Mouse (Mus musculus) adrenal gland, postnatal 25 days (tissue): ENCODE results near the gene Map6. TPM values are rescaled to one million over a fixed set of nuclear protein-coding genes. Genes with fewer than 3 reads are reported as not detected.
A peak's percentile ranks its signal among the peaks of the same experiment; 100 is the strongest.
"Not testable (repeated sequence)": the region's sequence is repeated elsewhere in the genome, so short reads cannot be mapped to it uniquely, and the experiment has no call there.

ENCODE experiments used
- DNase-seq: peaks from one replicate; pipeline ENCODE4 v3.0.0; 2021; ENCODE audit warnings: mixed read lengths
- total RNA-seq: library from RNA; stranded (reverse); gene quantifications from 2 replicates; pipeline ENCODE4 v1.2.3, GENCODE M21; 2021

The Map6 gene
- total RNA-seq, 1 experiment from 2014 or later = 8.8 TPM

DNA sequence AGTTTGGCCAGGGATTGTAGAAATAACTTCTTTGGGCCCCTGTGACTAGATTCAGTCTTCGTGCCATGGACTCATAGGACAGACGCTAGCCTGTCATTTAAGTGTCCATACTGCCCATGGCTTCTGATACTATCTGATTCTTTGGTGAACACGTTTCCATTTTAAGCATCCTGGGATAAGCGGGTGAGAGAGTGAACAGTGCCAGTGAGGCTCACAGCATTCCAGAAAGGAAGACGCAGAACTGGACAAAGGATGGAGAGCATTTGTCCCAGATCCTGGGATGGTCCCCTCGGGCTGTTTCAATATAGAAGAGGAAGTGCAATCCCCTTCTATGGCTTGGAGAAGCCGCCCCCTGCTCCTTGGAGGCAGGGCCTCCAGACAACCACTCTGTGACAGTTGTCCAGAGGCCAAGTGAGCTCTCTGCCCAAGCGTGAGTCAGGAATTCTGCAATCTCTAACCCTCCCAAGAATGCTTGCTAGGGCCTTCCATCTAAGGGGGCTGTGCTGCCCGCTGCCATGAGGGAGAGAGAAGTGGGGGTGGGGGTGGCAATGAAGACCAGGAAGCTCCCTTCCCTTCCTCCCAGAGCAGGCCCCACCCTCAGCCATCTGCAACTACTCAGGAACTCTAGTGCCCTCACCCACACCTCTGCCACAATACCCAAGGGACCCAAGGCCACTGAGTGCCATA lies 89.1 kb downstream of the Map6 start:
- peak; percentile 50 for DNase-seq

- DNase-seq = peak; percentile 89
Observed at GRCm38 (mm10) chr7:99357201-99357600, 90.0 kb downstream of the Map6 start.

- no peak for DNase-seq
Observed at GRCm38 (mm10) chr7:99358371-99358770, 91.1 kb downstream of the Map6 start.

- peak; percentile 34 for DNase-seq
Observed at GRCm38 (mm10) chr7:99360021-99360802, 93.0 kb downstream of the Map6 start.

DNA sequence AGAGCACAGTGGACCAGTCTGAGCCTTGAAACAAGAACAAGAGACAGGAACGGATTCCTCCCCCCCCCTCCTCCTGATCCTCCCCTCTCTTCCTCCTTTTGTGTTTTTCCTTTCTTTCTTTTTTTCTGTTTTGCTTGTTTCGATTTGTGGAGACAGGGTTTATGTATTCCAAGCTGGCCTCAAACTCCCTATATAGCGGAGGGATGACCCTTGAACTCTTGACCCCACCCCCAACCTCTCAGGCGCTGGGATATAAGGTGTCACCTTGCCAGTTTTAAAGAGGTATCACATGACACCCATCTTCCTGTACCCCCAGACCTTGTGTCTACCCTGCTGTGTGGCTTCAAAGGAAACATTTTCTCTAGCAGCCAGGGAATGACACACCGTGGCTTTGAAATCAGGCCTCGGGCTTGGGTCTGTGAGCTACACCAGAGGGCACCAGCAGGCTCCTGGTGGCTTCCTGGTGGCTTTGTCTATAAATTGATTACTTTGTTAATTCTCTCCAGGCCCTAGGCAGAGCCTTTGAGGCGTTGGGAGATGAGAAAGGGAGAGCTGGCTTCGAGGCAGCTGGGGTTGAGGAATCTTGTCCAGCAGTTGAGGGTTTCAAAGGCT lies 93.7 kb downstream of the Map6 start:
- DNase-seq = no peak

- no peak for DNase-seq
Observed at GRCm38 (mm10) chr7:99362137-99362536, 94.9 kb downstream of the Map6 start.

DNA sequence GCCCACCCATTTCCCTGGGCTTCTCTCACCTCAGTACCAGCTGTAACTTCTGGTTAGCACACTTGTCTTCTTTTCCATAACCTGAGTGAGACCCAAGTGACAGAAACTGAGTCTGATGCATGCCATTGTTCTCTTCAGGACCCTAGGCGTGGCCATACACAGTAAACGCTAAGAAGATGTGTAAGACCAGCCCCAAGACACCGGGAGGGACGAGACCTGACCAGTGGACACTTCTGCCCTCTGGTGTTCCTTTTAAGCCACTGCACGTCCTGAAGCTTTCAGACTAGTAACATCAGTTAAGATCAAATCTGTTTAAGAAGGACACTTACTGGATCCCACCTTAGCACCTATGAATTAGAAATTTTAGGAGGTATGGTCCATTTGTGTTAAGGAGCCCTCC lies 97.8 kb downstream of the Map6 start:
- peak; percentile 61 for DNase-seq

DNA sequence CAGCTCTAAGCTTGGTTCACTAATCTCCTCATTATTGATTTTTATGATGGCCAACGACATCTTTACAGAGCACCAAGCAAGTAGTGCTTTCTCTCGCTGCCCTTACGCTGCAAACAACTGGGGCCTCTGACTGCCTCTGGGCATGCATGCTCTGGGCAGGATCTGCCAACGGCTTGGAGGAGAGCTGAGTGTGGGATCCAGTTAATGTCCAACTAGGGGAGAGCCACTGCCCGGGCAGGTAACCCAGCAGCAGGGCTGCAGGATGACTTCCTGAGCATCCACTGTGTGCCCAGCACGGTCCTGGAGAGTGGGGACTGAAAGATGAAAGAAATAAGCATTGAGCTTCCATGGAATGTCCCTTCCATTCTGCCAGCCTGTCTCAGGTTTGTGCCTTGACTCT lies 99.5 kb downstream of the Map6 start:
- DNase-seq = no peak

GRCm38 (mm10) chr7:99374325-99374724 lies 107.1 kb downstream of the Map6 start:
- DNase-seq = not testable (repeated sequence)

- DNase-seq = peak; percentile 76
Observed at GRCm38 (mm10) chr7:99375455-99375854, 108.2 kb downstream of the Map6 start.

DNA sequence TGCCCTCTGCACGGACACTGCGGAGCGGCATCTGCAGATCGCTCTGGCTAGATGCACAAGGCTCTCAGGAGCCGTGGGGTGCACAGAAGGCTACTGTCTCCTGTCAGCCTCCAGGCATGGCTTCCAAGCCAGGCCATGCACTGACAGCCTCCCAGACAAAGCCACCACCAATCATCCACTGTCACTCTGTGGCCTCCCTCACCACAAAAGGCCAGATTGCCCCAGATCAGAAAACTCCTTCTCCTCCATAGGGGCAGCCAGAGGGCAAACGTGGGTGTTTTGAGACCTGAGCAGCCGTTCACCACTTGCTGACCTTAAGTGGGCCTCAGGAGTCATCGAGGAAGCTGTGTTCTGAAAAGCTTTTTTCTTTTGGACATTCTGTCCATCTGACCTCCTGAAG lies 111.6 kb downstream of the Map6 start:
- no peak for DNase-seq

DNA sequence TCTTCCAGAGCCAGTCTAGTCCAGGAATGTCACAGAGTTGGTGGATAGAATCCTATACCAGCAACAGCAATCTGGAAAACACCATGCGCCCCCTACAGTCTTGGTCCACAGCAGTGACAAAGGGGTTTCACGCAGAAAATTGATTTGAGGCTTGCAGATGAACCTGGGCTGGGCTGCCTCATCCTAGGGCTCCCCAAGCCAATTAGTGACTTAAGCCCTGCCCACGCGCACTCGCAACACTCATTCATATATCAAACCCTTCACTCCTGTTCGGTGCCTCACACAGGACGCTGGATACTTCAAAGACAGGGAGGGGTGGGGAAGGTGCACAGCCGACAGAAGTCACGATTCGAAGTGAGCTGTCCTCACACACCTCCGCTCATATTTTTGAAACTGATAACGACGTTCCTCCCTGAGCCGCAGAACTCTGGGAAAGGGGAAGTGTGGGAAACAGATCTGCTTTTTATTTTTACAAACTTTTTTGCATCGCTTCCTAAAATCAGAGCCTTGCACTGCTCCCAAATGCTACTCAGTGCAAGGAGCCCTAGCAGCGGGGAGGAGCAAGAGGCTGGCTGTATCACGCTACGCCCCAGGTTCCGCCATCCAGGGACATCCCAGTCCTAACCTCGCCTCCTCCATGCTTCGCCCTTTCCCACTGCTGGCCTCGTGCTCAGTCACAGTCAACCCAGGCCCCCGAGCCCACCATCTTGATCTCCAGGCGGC lies 113.4 kb downstream of the Map6 start:
- DNase-seq = peak; percentile 24

GRCm38 (mm10) chr7:99381214-99382087 lies 114.2 kb downstream of the Map6 start, which contains the start of gene Gdpd5:
Gene Gdpd5 (plus strand): TSS chr7:99381414.
- peak; percentile 100 for DNase-seq

DNA sequence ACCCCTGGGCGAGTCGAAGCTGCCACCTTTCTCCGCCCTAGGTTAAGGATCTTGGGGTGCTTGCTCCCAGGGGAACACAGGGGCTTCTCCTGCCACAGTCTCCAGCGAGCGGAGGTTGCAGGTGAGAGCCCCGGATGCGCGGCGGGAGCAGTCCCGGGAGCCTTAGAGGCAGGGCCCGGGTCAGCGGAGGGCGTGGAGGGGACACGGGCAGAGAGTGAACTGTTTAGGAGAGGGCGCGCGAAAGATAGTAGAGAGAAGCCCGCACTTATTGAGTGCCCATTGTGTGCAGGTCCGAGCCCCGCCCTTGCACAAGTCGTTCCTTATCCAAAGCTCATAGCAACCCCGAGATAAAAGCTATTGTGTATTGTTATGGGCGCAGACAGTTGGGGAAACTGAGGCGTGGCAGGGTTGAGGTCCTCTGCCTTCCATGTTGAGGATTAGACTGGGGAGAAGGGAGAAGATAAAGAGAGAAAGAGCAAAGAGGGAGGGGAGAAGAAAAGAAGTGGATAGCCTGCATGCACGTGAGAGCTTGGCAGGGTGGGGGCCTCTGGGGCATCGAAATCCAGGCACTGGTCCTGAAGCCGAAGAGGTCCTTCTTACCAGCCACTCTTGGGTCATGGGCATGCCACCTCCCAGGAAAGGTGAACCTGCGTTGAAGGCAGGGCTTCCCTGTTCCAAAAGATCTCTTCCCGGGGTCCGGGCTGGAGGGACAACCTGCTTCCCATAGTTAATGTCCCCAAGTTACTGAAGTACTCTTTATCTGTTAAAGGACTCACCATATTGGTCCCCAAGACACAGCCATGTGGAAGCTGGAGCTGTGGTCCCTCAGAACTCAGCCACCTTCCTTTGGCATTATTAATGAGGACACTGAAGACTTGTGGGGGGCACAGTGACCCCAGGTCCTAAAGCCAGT lies 115.1 kb downstream of the Map6 start:
- peak; percentile 23 for DNase-seq

GRCm38 (mm10) chr7:99383246-99383645 lies 116.0 kb downstream of the Map6 start:
- peak; percentile 14 for DNase-seq

- no peak for DNase-seq
Observed at GRCm38 (mm10) chr7:99384101-99384611, 116.9 kb downstream of the Map6 start.

DNA sequence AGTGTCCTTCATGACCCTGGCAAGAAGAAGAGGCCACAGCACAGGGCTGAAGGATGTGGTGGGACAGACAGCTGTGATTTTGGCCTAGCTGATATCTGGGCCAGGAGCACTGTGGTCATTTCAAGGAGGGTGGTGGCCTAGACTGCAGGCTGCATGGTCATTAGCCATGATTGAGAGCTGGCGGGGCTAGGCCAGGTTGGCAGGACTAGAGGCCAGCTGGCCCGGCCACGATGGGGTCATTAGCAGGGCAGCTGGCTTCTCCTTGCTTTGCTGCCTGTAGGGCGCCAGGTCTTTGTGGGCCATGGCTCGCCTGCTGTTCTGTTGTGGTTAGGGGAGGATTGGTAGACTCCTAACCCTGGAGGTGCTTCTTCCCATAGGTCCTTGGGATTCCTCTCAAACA lies 118.8 kb downstream of the Map6 start:
- peak; percentile 31 for DNase-seq
